Mouse (Mus musculus) stomach, postnatal 0 days (tissue): ENCODE results near the gene BC052040.

Source experiments
- CTCF ChIP-seq: IDR thresholded peaks from 2 replicates; pipeline ENCODE4 v1.5.1; 2016; ENCODE audit warnings: antibody characterized with exemption, low read depth, mild to moderate bottlenecking, moderate library complexity
- EP300 ChIP-seq: optimal IDR thresholded peaks from 2 replicates; pipeline ENCODE3; 2016; ENCODE audit warnings: antibody characterized with exemption

- TF ChIP-seq CTCF (no peak), EP300 (no peak)
Observed at GRCm38 (mm10) chr2:115574802-115575201, 6.7 kb upstream of the BC052040 start.
